Mouse (Mus musculus): ENCODE measurements around the gene Pde1b. TPM values are rescaled to one million over a fixed set of nuclear protein-coding genes. Genes with fewer than 3 reads are reported as not detected.
A peak's percentile ranks its signal among the peaks of the same experiment; 100 is the strongest.

The Pde1b gene
- polyA plus RNA-seq, 1 experiment = 3.4 TPM

DNA sequence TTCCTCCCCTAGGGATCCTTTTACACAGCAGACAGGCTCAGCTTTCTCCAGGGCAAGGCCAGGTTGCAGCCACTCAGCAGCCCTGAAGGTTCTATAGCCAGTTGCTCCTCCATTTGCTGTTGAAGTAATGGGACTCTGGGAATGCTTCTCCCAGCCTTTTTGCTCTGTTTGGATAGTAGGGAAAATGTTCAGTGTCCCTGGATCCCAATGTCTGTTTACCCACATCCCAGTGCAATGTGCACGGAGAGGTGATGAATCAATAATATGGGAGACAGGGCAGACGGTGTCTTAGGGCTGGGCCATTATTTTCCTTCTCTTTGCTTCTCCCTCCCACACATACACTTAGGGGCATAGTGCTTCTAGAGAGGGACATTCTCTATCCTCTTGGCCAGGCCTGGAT lies 36.4 kb downstream of the Pde1b start:
- TF ChIP-seq CTCF (IDR thresholded peaks at IDR 0.05; ENCODE audit: borderline replicate concordance, insufficient read depth, low read length) (no peak), POLR2A (IDR thresholded peaks at IDR 0.05; ENCODE audit: low read depth, low read length) (no peak)
- no peaks in the 10 kb centered on the region; the same call in 1 of the 2 replicates for H3K4me1 ChIP-seq (ENCODE audit: control insufficient read depth, insufficient read depth, low read length)
- no peak overlapping the region for H3K27ac ChIP-seq (ENCODE audit: insufficient read depth, low read length)
- H3K4me3 ChIP-seq (ENCODE audit: insufficient read depth, low read length) = no peak overlapping the region

GRCm38 (mm10) chr15:103540646-103541045 lies 37.8 kb downstream of the Pde1b start:
- H3K4me1 ChIP-seq (ENCODE audit: control insufficient read depth, insufficient read depth, low read length) = no peaks in the 10 kb centered on the region; the same call in 1 of the 2 replicates
- TF ChIP-seq CTCF (IDR thresholded peaks at IDR 0.05; ENCODE audit: borderline replicate concordance, insufficient read depth, low read length) (no peak), POLR2A (IDR thresholded peaks at IDR 0.05; ENCODE audit: low read depth, low read length) (no peak)
- no peak overlapping the region for H3K27ac ChIP-seq (ENCODE audit: insufficient read depth, low read length)
- H3K4me3 ChIP-seq (ENCODE audit: insufficient read depth, low read length) = no peak overlapping the region

DNA sequence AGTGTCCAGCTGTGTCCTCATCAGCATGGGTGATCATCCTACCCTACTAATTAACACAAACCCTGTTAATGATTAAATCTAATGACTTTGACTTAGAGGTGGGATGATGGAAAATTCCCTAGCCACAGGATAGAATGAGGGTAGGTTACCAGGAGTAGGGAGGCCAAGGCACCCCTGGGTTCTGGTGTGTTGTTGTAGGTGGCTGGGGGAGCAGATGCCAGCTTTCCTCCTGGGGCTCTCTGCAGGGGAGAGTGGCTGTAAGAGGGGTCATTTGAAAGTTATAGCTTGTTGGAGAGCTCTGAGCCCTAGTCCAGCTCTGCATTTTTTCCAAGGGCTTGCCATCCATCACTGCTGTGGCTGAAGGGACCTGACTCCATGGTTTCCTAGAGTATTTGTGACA lies 39.7 kb downstream of the Pde1b start:
- no peaks in the 10 kb centered on the region for H3K4me1 ChIP-seq (ENCODE audit: control insufficient read depth, insufficient read depth, low read length)
- TF ChIP-seq POLR2A (IDR thresholded peaks at IDR 0.05; ENCODE audit: low read depth, low read length) (no peak), CTCF (IDR thresholded peaks at IDR 0.05; ENCODE audit: borderline replicate concordance, insufficient read depth, low read length) (no peak)
- no peak overlapping the region for H3K4me3 ChIP-seq (ENCODE audit: insufficient read depth, low read length)
- H3K27ac ChIP-seq (ENCODE audit: insufficient read depth, low read length) = no peak overlapping the region

- no peak for TF ChIP-seq POLR2A (IDR thresholded peaks at IDR 0.05; ENCODE audit: low read depth, low read length)
- no peak for TF ChIP-seq CTCF (IDR thresholded peaks at IDR 0.05; ENCODE audit: borderline replicate concordance, insufficient read depth, low read length)
- Histone ChIP-seq H3K27ac (ENCODE audit: insufficient read depth, low read length) (no peak overlapping the region), H3K4me3 (ENCODE audit: insufficient read depth, low read length) (no peak overlapping the region), H3K4me1 (ENCODE audit: control insufficient read depth, insufficient read depth, low read length) (no peaks in the 10 kb centered on the region)
These were observed 45.1 kb downstream of the Pde1b start for GRCm38 (mm10) chr15:103547983-103548382.

GRCm38 (mm10) chr15:103549475-103549874 lies 46.6 kb downstream of the Pde1b start:
- Histone ChIP-seq H3K27ac (ENCODE audit: insufficient read depth, low read length) (no peak overlapping the region), H3K4me1 (ENCODE audit: control insufficient read depth, insufficient read depth, low read length) (no peaks in the 10 kb centered on the region), H3K4me3 (ENCODE audit: insufficient read depth, low read length) (no peak overlapping the region)
- no peak for TF ChIP-seq POLR2A (IDR thresholded peaks at IDR 0.05; ENCODE audit: low read depth, low read length)
- no peak for TF ChIP-seq CTCF (IDR thresholded peaks at IDR 0.05; ENCODE audit: borderline replicate concordance, insufficient read depth, low read length)

- Histone ChIP-seq H3K27ac (ENCODE audit: insufficient read depth, low read length) (no peak overlapping the region), H3K4me3 (ENCODE audit: insufficient read depth, low read length) (no peak overlapping the region), H3K4me1 (ENCODE audit: control insufficient read depth, insufficient read depth, low read length) (no peaks in the 10 kb centered on the region)
- TF ChIP-seq POLR2A (IDR thresholded peaks at IDR 0.05; ENCODE audit: low read depth, low read length) (no peak), CTCF (IDR thresholded peaks at IDR 0.05; ENCODE audit: borderline replicate concordance, insufficient read depth, low read length) (no peak)
These were observed 48.2 kb downstream of the Pde1b start for GRCm38 (mm10) chr15:103551053-103551452.

DNA sequence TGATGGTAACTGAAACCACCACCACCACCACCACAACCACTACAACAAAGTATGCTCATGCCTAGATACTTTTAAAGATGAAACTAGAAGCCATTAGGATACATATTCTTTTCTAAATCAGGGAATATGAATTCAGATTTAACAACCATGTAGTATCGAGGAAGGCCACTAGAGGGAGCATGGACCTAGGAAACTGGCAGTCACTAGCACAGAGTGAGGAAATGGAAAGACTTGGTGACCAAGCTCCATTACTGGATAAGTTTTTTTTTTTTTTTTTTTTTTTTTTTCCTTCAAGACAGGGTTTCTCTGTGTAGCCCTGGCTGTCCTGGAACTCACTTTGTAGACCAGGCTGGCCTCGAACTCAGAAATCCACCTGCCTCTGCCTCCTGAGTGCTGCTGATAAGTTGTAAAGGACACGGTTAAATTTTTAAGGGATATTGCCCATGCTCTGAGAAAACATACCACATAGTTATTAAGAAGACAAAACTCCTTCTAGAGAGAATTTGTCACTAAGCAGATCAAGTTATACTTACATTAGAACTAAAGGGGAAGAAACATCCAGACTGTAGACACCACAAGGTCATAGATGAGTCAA lies 49.4 kb downstream of the Pde1b start:
- Histone ChIP-seq H3K27ac (ENCODE audit: insufficient read depth, low read length) (no peak overlapping the region), H3K4me1 (ENCODE audit: control insufficient read depth, insufficient read depth, low read length) (no peaks in the 10 kb centered on the region), H3K4me3 (ENCODE audit: insufficient read depth, low read length) (no peak overlapping the region)
- TF ChIP-seq CTCF (IDR thresholded peaks at IDR 0.05; ENCODE audit: borderline replicate concordance, insufficient read depth, low read length) (peak; percentile 36; the same call in 1 of the 2 replicates), POLR2A (IDR thresholded peaks at IDR 0.05; ENCODE audit: low read depth, low read length) (no peak)

DNA sequence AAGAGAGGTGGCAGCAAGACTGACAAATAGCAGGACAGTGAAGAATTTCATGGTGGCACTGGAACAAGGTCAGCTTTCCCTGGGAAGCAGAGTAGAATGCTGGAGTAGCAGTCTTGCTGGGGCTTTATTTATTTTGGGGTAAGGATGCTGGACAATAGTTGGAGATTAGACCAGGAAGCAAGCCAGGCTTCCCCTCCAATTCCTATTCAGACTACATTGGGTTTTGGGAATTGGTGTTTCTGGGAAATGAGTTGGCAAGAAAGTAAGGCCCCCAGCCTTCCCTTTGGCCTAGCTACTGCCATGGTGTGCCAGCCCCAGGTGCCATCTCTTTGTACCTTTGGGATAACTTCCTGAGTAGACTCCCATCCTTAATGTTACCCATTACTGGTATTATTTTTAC lies 62.1 kb downstream of the Pde1b start, which contains the start of gene Glycam1:
Glycam1 (minus strand) TSS at position 101 of the 400 bp plus-strand sequence.
- Histone ChIP-seq H3K27ac (ENCODE audit: insufficient read depth, low read length) (no peak within 1 kb of the TSS), H3K4me1 (ENCODE audit: control insufficient read depth, insufficient read depth, low read length) (no peaks in the 10 kb centered on the region), H3K4me3 (ENCODE audit: insufficient read depth, low read length) (no peak within 1 kb of the TSS)
- TF ChIP-seq CTCF (IDR thresholded peaks at IDR 0.05; ENCODE audit: borderline replicate concordance, insufficient read depth, low read length) (no peak), POLR2A (IDR thresholded peaks at IDR 0.05; ENCODE audit: low read depth, low read length) (no peak)

Other genes starting within 250 kb of the Pde1b start
- gene Nfe2, start 244.6 kb upstream of the Pde1b start, polyA plus RNA-seq (2011; ENCODE audit: insufficient read length, low read depth, missing spikeins) = not detected in 2 replicates
- 141 and 143 TPM in 2 replicates for gene Copz1, start 230.3 kb upstream of the Pde1b start, polyA plus RNA-seq (2011; ENCODE audit: insufficient read length, low read depth, missing spikeins)
- 0.40 TPM in 1 of 2 replicates, not detected in the other for gene Gpr84, start 192.4 kb upstream of the Pde1b start, polyA plus RNA-seq (2011; ENCODE audit: insufficient read length, low read depth, missing spikeins)
- 25.0 and 27.6 TPM in 2 replicates for gene Zfp385a, start 162.9 kb upstream of the Pde1b start, polyA plus RNA-seq (2011; ENCODE audit: insufficient read length, low read depth, missing spikeins)
- 161 and 346 TPM in 2 replicates for gene Itga5, start 136.3 kb upstream of the Pde1b start, polyA plus RNA-seq (2011; ENCODE audit: insufficient read length, low read depth, missing spikeins)
- not detected in 2 replicates for gene Gtsf1, start 72.6 kb upstream of the Pde1b start, polyA plus RNA-seq (2011; ENCODE audit: insufficient read length, low read depth, missing spikeins)
- gene Gtsf2, start 54.6 kb upstream of the Pde1b start, polyA plus RNA-seq (2011; ENCODE audit: insufficient read length, low read depth, missing spikeins) = not detected in 2 replicates
- 0.33 and 2.1 TPM in 2 replicates for gene Nckap1l, start 49.2 kb upstream of the Pde1b start, polyA plus RNA-seq (2011; ENCODE audit: insufficient read length, low read depth, missing spikeins)
- gene Ppp1r1a, start 35.0 kb downstream of the Pde1b start, polyA plus RNA-seq (2011; ENCODE audit: insufficient read length, low read depth, missing spikeins) = 2.0 and 2.1 TPM in 2 replicates
- not detected in 2 replicates for gene Glycam1, start 62.0 kb downstream of the Pde1b start, polyA plus RNA-seq (2011; ENCODE audit: insufficient read length, low read depth, missing spikeins)